18 mouse cellular contexts compared by ENCODE assay signal in the genomic region with DNA sequence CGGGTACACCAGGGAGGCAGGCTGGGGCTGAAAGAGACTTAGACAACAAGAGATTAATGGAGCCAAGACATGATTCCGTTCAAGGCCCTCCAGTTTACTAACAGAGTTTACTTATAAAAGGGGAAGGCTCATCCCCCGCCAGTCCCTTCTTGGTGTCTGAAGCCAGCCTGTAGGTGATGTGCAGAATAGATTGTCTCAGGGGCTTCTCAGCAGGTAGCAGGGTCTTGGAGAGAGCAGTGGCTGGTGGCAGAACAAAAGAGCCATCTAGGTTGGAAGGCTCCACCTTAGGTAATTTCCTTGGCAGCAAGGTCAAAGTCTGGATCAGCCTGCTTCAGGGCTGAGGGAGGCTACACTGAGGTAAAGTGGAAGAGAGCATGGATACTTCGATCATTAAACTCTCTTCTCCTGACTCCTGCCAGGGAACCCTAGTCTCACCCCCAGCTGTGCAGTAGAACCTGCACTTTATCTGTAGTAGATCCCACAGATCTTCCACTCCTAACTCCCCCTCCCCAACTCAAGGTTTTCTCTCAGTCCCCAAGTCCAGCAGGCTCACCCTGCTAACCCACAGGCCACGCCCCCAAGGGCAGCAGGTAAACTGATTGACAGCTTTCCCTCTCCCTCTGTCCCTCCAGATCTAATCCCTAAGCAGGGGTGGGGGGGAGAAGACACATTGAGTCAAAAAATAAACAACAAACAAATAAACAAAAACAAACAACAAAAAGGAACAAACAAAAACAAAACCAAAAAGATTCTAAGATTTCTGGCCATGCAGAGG.
DNase-seq lines count a peak whose midpoint lies in the region; ATAC-seq and TF ChIP-seq lines count a peak whose summit lies in the region.
"Had no signal": no experiment of that assay in that cellular context is flagged by ENCODE, and none has a peak within 500 bp of the region (broad histone marks: within the 10 kb centered on the region; RNA-seq: fewer than 3 reads in every experiment).

No protein-coding gene starts in this region.

- intact Hi-C loops in heart, adult 2 months (cut with DNase I), result no loop called here

- peak; percentile 80 for ATAC-seq in intestine, embryonic 15.5 days
- no peak for ATAC-seq in erythroid progenitor cell, adult 5-6 weeks (replicated peaks; ENCODE audit: low FRiP score, poor library complexity, severe bottlenecking)
- ATAC-seq: forebrain, postnatal 0 days had no signal

- no peak for TF ChIP-seq POLR2A in heart, adult 2 months (IDR thresholded peaks at IDR 0.05; ENCODE audit: insufficient read depth, low read depth, low read length)

- no peak for TF ChIP-seq EP300 in heart, adult 2 months (IDR thresholded peaks at IDR 0.05; ENCODE audit: insufficient read depth, low read depth, low read length)

- no peak overlapping the region for H3K4me2 ChIP-seq in intestine, embryonic 15.5 days (replicated peaks)
- H3K4me2 ChIP-seq: embryonic facial prominence, embryonic 12.5 days; forebrain, embryonic 12.5 days; heart, embryonic 13.5 days; hindbrain, embryonic 15.5 days had no signal

- no peaks in the 10 kb centered on the region for H3K9me3 ChIP-seq in intestine, embryonic 15.5 days
- H3K9me3 ChIP-seq: embryonic facial prominence, embryonic 12.5 days; forebrain, embryonic 12.5 days; G1E; heart, embryonic 13.5 days; hindbrain, embryonic 15.5 days had no signal

- no peaks in the 10 kb centered on the region for H3K4me1 ChIP-seq in heart, adult 2 months (ENCODE audit: control insufficient read depth, insufficient read depth, low read length)
- no peaks in the 10 kb centered on the region for H3K4me1 ChIP-seq in intestine, embryonic 15.5 days (replicated peaks)
- H3K4me1 ChIP-seq: embryonic facial prominence, embryonic 12.5 days; forebrain, embryonic 12.5 days; heart, embryonic 13.5 days; hindbrain, embryonic 15.5 days had no signal

- no peaks in the 10 kb centered on the region for H3K79me2 ChIP-seq in heart, adult 2 months (replicated peaks; ENCODE audit: control insufficient read depth, insufficient read depth, low read length)

- DNase-seq in heart, adult 11 months, result peak; percentile 56
- DNase-seq in heart, adult 2 months, result no peak
- peak; percentile 53 for DNase-seq in R1 (ENCODE audit: low read depth, low spot score)
- no peak for DNase-seq in right cerebral cortex, postnatal 10 days (ENCODE audit: low spot score in 2 of 2)
- no peak for DNase-seq in lung, postnatal 4 days
- DNase-seq: adrenal gland, adult 8-10 months; adrenal gland, postnatal 36 days; cerebellum, adult 2 months; forebrain, postnatal 0 days; gastrocnemius, postnatal 14 days; heart, postnatal 36 days had no signal

- no peak overlapping the region for H3K9ac ChIP-seq in heart, adult 2 months (ENCODE audit: low read depth, low read length)
- no peak overlapping the region for H3K9ac ChIP-seq in intestine, embryonic 15.5 days
- H3K9ac ChIP-seq: embryonic facial prominence, embryonic 12.5 days; forebrain, embryonic 12.5 days; forebrain, postnatal 0 days; heart, embryonic 13.5 days; hindbrain, embryonic 15.5 days had no signal

- H3K36me3 ChIP-seq in heart, adult 2 months (ENCODE audit: control insufficient read depth, insufficient read depth, low read length), result no peaks in the 10 kb centered on the region
- no peaks in the 10 kb centered on the region for H3K36me3 ChIP-seq in intestine, embryonic 15.5 days
- H3K36me3 ChIP-seq: embryonic facial prominence, embryonic 12.5 days; forebrain, embryonic 12.5 days; G1E; heart, embryonic 13.5 days; hindbrain, embryonic 15.5 days had no signal

- no peaks in the 10 kb centered on the region for H3K27me3 ChIP-seq in heart, adult 2 months (ENCODE audit: control insufficient read depth, insufficient read depth, low read length)
- no peaks in the 10 kb centered on the region for H3K27me3 ChIP-seq in intestine, embryonic 15.5 days (replicated peaks)
- H3K27me3 ChIP-seq: embryonic facial prominence, embryonic 12.5 days; forebrain, embryonic 12.5 days; heart, embryonic 13.5 days; hindbrain, embryonic 15.5 days had no signal

- no peak overlapping the region for H3K4me3 ChIP-seq in heart, adult 2 months
- no peak overlapping the region for H3K4me3 ChIP-seq in intestine, embryonic 15.5 days (replicated peaks)
- H3K4me3 ChIP-seq: embryonic facial prominence, embryonic 12.5 days; forebrain, embryonic 12.5 days; heart, embryonic 13.5 days; hindbrain, embryonic 15.5 days had no signal

- 81% methylated on average over 5 of the region's 5 CpGs for WGBS in heart, adult 2 months
- WGBS in intestine, embryonic 15.5 days, result 74% methylated on average over 5 of the region's 5 CpGs

- TF ChIP-seq CTCF in heart, adult 2 months (IDR thresholded peaks at IDR 0.05), result no peak

- no peak overlapping the region for H3K27ac ChIP-seq in heart, adult 2 months
- no peak overlapping the region for H3K27ac ChIP-seq in intestine, embryonic 15.5 days
- H3K27ac ChIP-seq: embryonic facial prominence, embryonic 12.5 days; forebrain, embryonic 12.5 days; heart, embryonic 13.5 days; hindbrain, embryonic 15.5 days had no signal

Comparison
In these comparisons a context has a peak if more than half of its experiments do, and no peak if none do; other contexts are left out.
1. DNase-seq: peak in heart, adult 11 months (single experiment) and R1 (single experiment); none in heart, adult 2 months (0 of 2), right cerebral cortex, postnatal 10 days (0 of 2) and lung, postnatal 4 days (0 of 2).